ENCODE assay signal across 30 mouse cellular contexts in the genomic region with DNA sequence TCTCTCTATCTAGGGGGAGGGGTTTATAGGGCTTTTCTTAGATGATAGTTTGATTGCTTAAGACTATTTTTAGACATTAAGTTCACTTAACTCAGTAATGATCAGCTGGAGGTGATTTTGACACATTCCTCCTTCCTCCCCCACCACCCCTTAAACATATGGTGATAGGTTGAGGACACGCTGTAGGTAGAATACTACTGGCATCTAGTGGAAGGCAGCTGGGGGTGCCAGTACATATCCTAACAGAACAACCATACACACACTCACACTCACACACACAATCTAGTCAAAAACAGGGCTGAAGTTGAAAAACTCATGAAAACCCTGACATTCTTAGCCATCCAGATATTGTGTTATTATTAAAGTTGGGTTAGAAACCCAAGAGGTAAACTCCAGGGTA. TPM values are rescaled to one million over a fixed set of nuclear protein-coding genes. Genes with fewer than 3 reads are reported as not detected.
DNase-seq lines count a peak whose midpoint lies in the region; ATAC-seq and TF ChIP-seq lines count a peak whose summit lies in the region.
"Had no signal": no experiment of that assay in that cellular context is flagged by ENCODE, and none has a peak within 500 bp of the region (broad histone marks: within the 10 kb centered on the region; RNA-seq: fewer than 3 reads in every experiment).

No protein-coding gene starts in this region.

- H3K36me3 ChIP-seq in intestine, postnatal 0 days (ENCODE audit: control insufficient read depth, insufficient read depth) = no peaks in the 10 kb centered on the region
- H3K36me3 ChIP-seq: embryonic facial prominence, embryonic 10.5 days; embryonic facial prominence, embryonic 15.5 days; forebrain, embryonic 12.5 days; neural tube, embryonic 13.5 days; stomach, embryonic 15.5 days had no signal

- peaks cover 8% of the 10 kb centered on the region; the same call in 1 of the 2 replicates for H3K4me1 ChIP-seq in intestine, postnatal 0 days (replicated peaks; ENCODE audit: control insufficient read depth, insufficient read depth, low read length)
- H3K4me1 ChIP-seq: embryonic facial prominence, embryonic 15.5 days; forebrain, embryonic 12.5 days; neural tube, embryonic 13.5 days; stomach, embryonic 15.5 days had no signal

- no peak overlapping the region for H3K27ac ChIP-seq in layer of hippocampus, adult 2 months
- no peak overlapping the region for H3K27ac ChIP-seq in intestine, postnatal 0 days (ENCODE audit: low read depth, low read length)
- H3K27ac ChIP-seq: embryonic facial prominence, embryonic 10.5 days; embryonic facial prominence, embryonic 15.5 days; forebrain, embryonic 12.5 days; gastrocnemius, adult 2 months; hindbrain, embryonic 14.5 days; liver, embryonic 14.5 days; neural tube, embryonic 13.5 days; stomach, embryonic 15.5 days had no signal

- no peak overlapping the region for H3K4me3 ChIP-seq in layer of hippocampus, adult 2 months
- H3K4me3 ChIP-seq in intestine, postnatal 0 days (ENCODE audit: low read depth, low read length) = no peak overlapping the region
- H3K4me3 ChIP-seq: embryonic facial prominence, embryonic 10.5 days; embryonic facial prominence, embryonic 15.5 days; forebrain, embryonic 12.5 days; gastrocnemius, adult 2 months; neural tube, embryonic 13.5 days; stomach, embryonic 15.5 days had no signal

- H3K27me3 ChIP-seq in intestine, postnatal 0 days (replicated peaks; ENCODE audit: control insufficient read depth, insufficient read depth, low read length) = no peaks in the 10 kb centered on the region
- H3K27me3 ChIP-seq: embryonic facial prominence, embryonic 15.5 days; forebrain, embryonic 12.5 days; neural tube, embryonic 13.5 days; stomach, embryonic 15.5 days had no signal

- peak; percentile 62 for ATAC-seq in intestine, postnatal 0 days

- H3K9me3 ChIP-seq in intestine, postnatal 0 days (ENCODE audit: control insufficient read depth) = no peaks in the 10 kb centered on the region
- H3K9me3 ChIP-seq: embryonic facial prominence, embryonic 10.5 days; embryonic facial prominence, embryonic 15.5 days; forebrain, embryonic 12.5 days; neural tube, embryonic 13.5 days; stomach, embryonic 15.5 days had no signal

- no peak overlapping the region for H3K9ac ChIP-seq in intestine, postnatal 0 days (ENCODE audit: low read depth, low read length)
- H3K9ac ChIP-seq: embryonic facial prominence, embryonic 15.5 days; forebrain, embryonic 12.5 days; hindbrain, embryonic 14.5 days; liver, embryonic 14.5 days; neural tube, embryonic 13.5 days; stomach, embryonic 15.5 days had no signal

- DNase-seq in cerebellum, postnatal 10 days = peak; percentile 4 to 6
- no peak for DNase-seq in cerebellum, postnatal 36 days
- no peak for DNase-seq in layer of hippocampus, adult 2 months (ENCODE audit: low spot score in 2 of 2)
- DNase-seq in layer of hippocampus, postnatal 25 days (ENCODE audit: extremely low spot score in 1 of 2, low spot score in 1 of 2) = no peak
- peak; percentile 57 for DNase-seq in brain, adult 2 months (ENCODE audit: low read depth, low spot score)
- DNase-seq in heart, postnatal 36 days = no peak
- DNase-seq in adrenal gland, postnatal 25 days = no peak
- DNase-seq: adrenal gland, postnatal 14 days; cerebellum, adult 18-20 months; gastrocnemius, adult 2 months; gastrocnemius, postnatal 36 days; heart, adult 18-20 months; heart, postnatal 4 days; kidney, postnatal 14 days; liver; lung, adult 2 months; lung, postnatal 10 days; thymus, adult 18-20 months; thymus, postnatal 25 days had no signal

- no peak overlapping the region for H3K4me2 ChIP-seq in intestine, postnatal 0 days (replicated peaks; ENCODE audit: low read depth)
- H3K4me2 ChIP-seq: embryonic facial prominence, embryonic 15.5 days; forebrain, embryonic 12.5 days; heart, embryonic 11.5 days; hindbrain, embryonic 14.5 days; midbrain, embryonic 11.5 days; neural tube, embryonic 13.5 days; stomach, embryonic 15.5 days had no signal

- 89% methylated on average over 1 of the region's 1 CpGs for WGBS in intestine, postnatal 0 days

- TF ChIP-seq CTCF in layer of hippocampus, adult 2 months (conservative IDR thresholded peaks at IDR 0.05) = peak; percentile 54
- peak; percentile 59 for TF ChIP-seq CTCF in intestine, postnatal 0 days (IDR thresholded peaks at IDR 0.05; ENCODE audit: low read depth)

- intact Hi-C loops in heart, postnatal 36 days (cut with DNase I) = no loop called here

RNA-seq across cellular contexts. Expression of a gene that starts 5.3 kb away (rescaled TPM):
- total RNA-seq in layer of hippocampus, adult 2 months (2021) = 1 to 10 TPM in 1 of 2 experiments, under 1 TPM in 1; 0.54 to 1.3 TPM
- total RNA-seq in layer of hippocampus, postnatal 25 days (2021) = 1 to 10 TPM; 1.7 to 2.1 TPM
- 3.2 and 3.3 TPM in 2 replicates for polyA plus RNA-seq in intestine, postnatal 0 days (2015; fragmentation: Nextera tagmentation; extraction: Ambion mirVana)
- total RNA-seq in heart, postnatal 36 days (2021) = not detected
- 0.18 TPM in 1 of 2 replicates, not detected in the other for total RNA-seq in adrenal gland, postnatal 25 days (2021)
- total RNA-seq: gastrocnemius, adult 2 months; gastrocnemius, postnatal 36 days; heart, postnatal 4 days; megakaryocyte progenitor cell, adult 5-6 weeks had no signal
- polyA plus RNA-seq: heart, embryonic 11.5 days; liver, embryonic 14.5 days had no signal

Comparison
In these comparisons a context has a peak if more than half of its experiments do, and no peak if none do; other contexts are left out.
1. DNase-seq: peak in cerebellum, postnatal 10 days (2 of 2) and brain, adult 2 months (single experiment); none in cerebellum, postnatal 36 days (0 of 2), layer of hippocampus, adult 2 months (0 of 2), layer of hippocampus, postnatal 25 days (0 of 2), heart, postnatal 36 days (0 of 2) and adrenal gland, postnatal 25 days (single experiment).